Mouse (Mus musculus) forebrain, embryonic 11.5 days (tissue): ENCODE measurements around the gene Apba1. TPM values are rescaled to one million over a fixed set of nuclear protein-coding genes. Genes with fewer than 3 reads are reported as not detected.

Source experiments
- ATAC-seq: fragments of 200-750 bp; cut with Nextera tagmentation; replicated peaks from 2 replicates; pipeline ENCODE4 v1.8.0; 2017; ENCODE audit warnings: moderate TSS enrichment; ENCODE audit not compliant: low FRiP score
- DNase-seq: peaks from one replicate; pipeline ENCODE4 v3.0.0-alpha.2; 2017; ENCODE audit warnings: low spot score
- H3K27ac ChIP-seq: fragments of 300-500 bp; sonication (generic); 2 replicates; pipeline ENCODE4 v1.5.1; 2014; ENCODE audit warnings: low read depth, low read length
- H3K27me3 ChIP-seq: fragments of 300-500 bp; sonication (generic); 2 replicates; pipeline ENCODE4 v1.6.1; 2014; ENCODE audit warnings: mild to moderate bottlenecking, low read length, mixed read lengths; ENCODE audit not compliant: control insufficient read depth, insufficient read depth
- H3K36me3 ChIP-seq: fragments of 300-500 bp; sonication (generic); 2 replicates; pipeline ENCODE4 v1.6.1; 2014; ENCODE audit warnings: mild to moderate bottlenecking, low read length, moderate library complexity, mixed read lengths; ENCODE audit not compliant: control insufficient read depth, insufficient read depth
- H3K4me1 ChIP-seq: fragments of 300-500 bp; sonication (generic); replicated peaks from 2 replicates; pipeline ENCODE4 v1.6.1; 2014; ENCODE audit warnings: low read length, mixed read lengths; ENCODE audit not compliant: control insufficient read depth, insufficient read depth
- H3K4me2 ChIP-seq: fragments of 300-500 bp; sonication (generic); 2 replicates; pipeline ENCODE4 v1.6.1; 2014; ENCODE audit warnings: low read depth, mild to moderate bottlenecking, low read length, moderate library complexity, mixed read lengths; ENCODE audit not compliant: severe bottlenecking
- H3K4me3 ChIP-seq: fragments of 300-500 bp; sonication (generic); 2 replicates; pipeline ENCODE4 v1.5.1; 2014; ENCODE audit warnings: low read depth, low read length
- H3K9ac ChIP-seq: fragments of 300-500 bp; sonication (generic); 2 replicates; pipeline ENCODE4 v1.6.1; 2014; ENCODE audit warnings: low read length
- H3K9me3 ChIP-seq: fragments of 300-500 bp; sonication (generic); 2 replicates; pipeline ENCODE4 v1.6.1; 2016; ENCODE audit warnings: low read length, mixed read lengths; ENCODE audit not compliant: control insufficient read depth
- WGBS: fragments of 180-500 bp; shearing (Covaris S2); extraction: QIAGEN DNeasy Blood & Tissue Kit; methylation state at CpG from one replicate; pipeline ENCODE4 v1.1.7; 2014; 5-methylcytosine and 5-hydroxymethylcytosine counted together
- polyA plus RNA-seq: library from polyadenylated mRNA; unstranded; fragments of >200 nt; fragmentation: Nextera tagmentation; extraction: Ambion mirVana; gene quantifications from 2 replicates; pipeline ENCODE4 v1.2.1, GENCODE M21; 2014

Gene Apba1
- polyA plus RNA-seq, 1 experiment from 2014 or later = 0.92 TPM

DNA sequence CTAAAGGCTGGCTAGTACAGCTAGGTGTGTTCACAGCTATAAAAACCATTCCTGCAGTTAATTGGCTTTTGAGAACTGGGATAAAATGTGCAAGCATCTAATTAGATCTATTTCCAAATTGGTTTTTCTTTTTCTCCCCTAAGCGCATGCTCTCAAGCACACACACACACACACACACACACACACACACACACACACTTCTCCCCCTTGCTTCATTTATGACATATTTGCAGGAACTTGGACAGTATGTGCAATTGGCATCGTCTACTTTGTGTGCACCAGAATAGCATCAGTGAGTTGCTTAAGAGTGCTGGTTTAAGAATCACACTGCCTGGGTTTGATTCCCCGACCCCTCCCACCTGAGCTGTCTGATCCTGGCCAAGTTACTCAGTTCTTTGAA lies 76.0 kb downstream of the Apba1 start:
- Histone ChIP-seq H3K4me3 (no peak overlapping the region), H3K27ac (no peak overlapping the region), H3K9ac (no peak overlapping the region), H3K4me1 (no peaks in the 10 kb centered on the region), H3K9me3 (no peaks in the 10 kb centered on the region; the same call in 1 of the 2 replicates), H3K27me3 (no peaks in the 10 kb centered on the region), H3K36me3 (no peaks in the 10 kb centered on the region), H3K4me2 (no peak overlapping the region)
- DNase-seq = no peak
- no peak for ATAC-seq
- 85% methylated on average over 3 of the region's 3 CpGs for WGBS

DNA sequence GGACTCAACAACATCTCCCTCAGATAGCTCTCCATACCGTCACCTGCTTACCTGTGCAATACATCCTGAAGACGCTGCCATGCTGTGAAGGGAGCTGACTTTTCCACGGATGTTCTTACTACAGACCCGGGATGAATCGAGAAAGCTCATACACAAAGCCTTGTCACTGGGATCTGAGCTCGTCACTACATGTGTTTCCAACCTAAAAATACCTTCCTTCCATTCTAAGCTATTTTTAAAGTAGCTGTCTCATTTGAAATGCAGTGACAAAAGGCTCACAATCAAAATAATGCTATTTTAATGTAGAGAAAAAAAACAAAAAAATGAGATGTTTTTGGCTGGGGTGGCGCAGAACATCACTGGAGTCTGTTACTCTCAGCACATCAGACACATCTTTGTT lies 97.1 kb downstream of the Apba1 start:
- Histone ChIP-seq H3K4me2 (no peak overlapping the region), H3K4me3 (no peak overlapping the region), H3K27ac (no peak overlapping the region), H3K9me3 (no peaks in the 10 kb centered on the region; the same call in 1 of the 2 replicates), H3K9ac (no peak overlapping the region), H3K36me3 (no peaks in the 10 kb centered on the region), H3K27me3 (no peaks in the 10 kb centered on the region), H3K4me1 (no peaks in the 10 kb centered on the region)
- DNase-seq = no peak
- 88% methylated on average over 7 of the region's 7 CpGs for WGBS
- ATAC-seq = no peak

DNA sequence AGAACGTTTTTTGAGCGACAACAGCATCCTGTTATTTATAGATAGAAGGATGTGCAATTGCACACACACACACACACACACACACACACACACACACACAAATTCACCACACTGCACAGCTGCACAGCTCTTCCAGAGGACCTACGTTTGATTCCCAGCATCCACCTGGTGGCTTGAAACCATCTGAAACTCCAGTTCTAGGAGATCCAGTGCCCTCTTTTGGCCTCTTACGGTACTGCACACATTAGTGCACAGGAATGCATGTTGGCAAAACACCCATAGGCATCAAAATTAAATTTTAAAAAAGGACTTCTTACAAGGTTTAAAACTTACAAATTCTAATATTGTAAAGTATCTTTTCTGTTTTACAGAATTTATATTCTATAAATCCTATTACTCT lies 99.4 kb downstream of the Apba1 start:
- ATAC-seq = no peak
- no peak overlapping the region for H3K9ac ChIP-seq
- no peak overlapping the region for H3K4me2 ChIP-seq
- no peaks in the 10 kb centered on the region for H3K27me3 ChIP-seq
- H3K27ac ChIP-seq = no peak overlapping the region
- no peak overlapping the region for H3K4me3 ChIP-seq
- H3K9me3 ChIP-seq = no peaks in the 10 kb centered on the region; the same call in 1 of the 2 replicates
- DNase-seq = no peak
- H3K4me1 ChIP-seq = no peaks in the 10 kb centered on the region
- H3K36me3 ChIP-seq = no peaks in the 10 kb centered on the region
- WGBS = 90% methylated on average over 4 of the region's 4 CpGs

DNA sequence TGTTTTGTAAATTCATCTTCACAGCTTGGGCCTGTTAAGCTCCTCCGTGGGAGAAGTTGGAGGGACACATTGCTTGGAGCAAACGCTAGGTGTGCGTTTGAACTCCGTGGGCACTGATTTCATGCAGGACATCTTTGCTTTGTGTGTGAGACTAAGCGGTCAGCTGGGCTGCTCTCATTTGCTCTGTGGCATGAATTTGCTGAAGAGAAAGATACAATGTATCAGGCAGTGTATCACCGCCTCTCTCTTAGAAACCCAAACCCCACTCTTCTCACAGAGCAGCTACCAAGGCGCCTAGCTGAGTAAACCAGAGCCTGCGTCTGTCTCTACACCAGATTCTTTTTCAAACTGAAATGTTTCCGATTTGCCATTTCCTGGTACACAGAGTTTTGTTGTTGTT lies 100.1 kb downstream of the Apba1 start:
- Histone ChIP-seq H3K9me3 (no peaks in the 10 kb centered on the region; the same call in 1 of the 2 replicates), H3K27me3 (no peaks in the 10 kb centered on the region), H3K36me3 (no peaks in the 10 kb centered on the region), H3K4me3 (no peak overlapping the region), H3K9ac (no peak overlapping the region), H3K4me2 (no peak overlapping the region), H3K4me1 (no peaks in the 10 kb centered on the region), H3K27ac (no peak overlapping the region)
- no peak for DNase-seq
- ATAC-seq = no peak
- 92% methylated on average over 9 of the region's 9 CpGs for WGBS

DNA sequence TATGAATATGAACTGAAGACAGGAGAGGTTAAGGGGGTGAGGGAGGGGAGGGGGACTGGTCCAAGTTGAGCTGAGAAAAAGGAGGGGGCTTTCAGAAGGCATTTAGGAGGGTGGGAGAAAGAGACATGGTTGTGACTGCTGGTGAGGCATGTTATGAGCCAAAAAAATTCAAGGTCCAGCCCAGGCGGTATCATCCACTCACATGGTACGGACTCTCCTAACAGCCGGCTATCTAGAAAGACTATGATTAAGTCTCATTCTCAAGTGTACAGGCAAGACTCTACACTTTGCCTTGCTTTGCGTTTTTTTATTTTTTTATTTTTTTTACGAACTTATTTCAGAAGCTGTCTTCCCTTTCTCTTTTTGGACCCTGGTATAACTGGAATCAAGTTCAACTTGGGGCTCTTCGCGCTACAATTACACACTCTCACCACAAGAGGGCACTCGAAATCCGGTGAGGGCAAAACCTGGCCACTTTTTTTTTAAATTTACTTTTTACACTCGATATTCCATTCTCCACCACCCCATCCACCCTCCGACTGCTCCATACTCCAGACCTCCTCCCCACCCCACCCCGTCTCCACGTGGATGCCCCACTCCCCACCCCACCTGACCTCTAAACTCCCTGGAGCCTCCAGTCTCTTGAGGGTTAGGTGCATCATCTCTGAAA lies 101.6 kb downstream of the Apba1 start:
- 0 out of 2 replicates have a peak, but pooled peaks have one; percentile 24 for ATAC-seq
- DNase-seq = peak; percentile 64
- Histone ChIP-seq H3K4me3 (no peak overlapping the region), H3K4me1 (no peaks in the 10 kb centered on the region), H3K9ac (no peak overlapping the region), H3K27ac (no peak overlapping the region), H3K9me3 (no peaks in the 10 kb centered on the region; the same call in 1 of the 2 replicates), H3K36me3 (no peaks in the 10 kb centered on the region), H3K27me3 (no peaks in the 10 kb centered on the region), H3K4me2 (no peak overlapping the region)
- WGBS = 34% methylated on average over 13 of the region's 13 CpGs

DNA sequence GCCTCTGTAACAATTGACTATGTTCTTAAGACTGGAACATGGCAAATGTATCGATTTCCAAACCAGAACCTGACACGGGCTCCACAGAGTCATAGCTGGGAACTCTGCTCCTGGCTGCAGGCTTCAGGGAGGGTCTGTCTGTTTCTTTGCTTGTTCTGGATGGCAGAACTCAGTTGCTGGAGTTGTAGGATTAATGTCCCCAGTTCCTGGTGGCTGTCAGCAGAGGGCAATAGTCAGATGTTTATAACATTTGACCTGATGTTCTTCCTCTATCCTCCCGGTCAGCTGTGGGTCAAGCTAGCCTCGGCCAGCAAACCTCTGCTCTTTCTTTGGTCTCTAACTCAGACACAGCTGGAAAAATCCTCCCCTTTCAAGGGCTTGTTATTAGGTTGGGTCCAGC lies 104.0 kb downstream of the Apba1 start:
- ATAC-seq (no peak), DNase-seq (no peak)
- Histone ChIP-seq H3K27ac (no peak overlapping the region), H3K9ac (no peak overlapping the region), H3K4me3 (no peak overlapping the region), H3K4me2 (no peak overlapping the region), H3K4me1 (no peaks in the 10 kb centered on the region), H3K9me3 (no peaks in the 10 kb centered on the region; the same call in 1 of the 2 replicates), H3K27me3 (no peaks in the 10 kb centered on the region), H3K36me3 (no peaks in the 10 kb centered on the region)
- 38% methylated on average over 4 of the region's 4 CpGs for WGBS

DNA sequence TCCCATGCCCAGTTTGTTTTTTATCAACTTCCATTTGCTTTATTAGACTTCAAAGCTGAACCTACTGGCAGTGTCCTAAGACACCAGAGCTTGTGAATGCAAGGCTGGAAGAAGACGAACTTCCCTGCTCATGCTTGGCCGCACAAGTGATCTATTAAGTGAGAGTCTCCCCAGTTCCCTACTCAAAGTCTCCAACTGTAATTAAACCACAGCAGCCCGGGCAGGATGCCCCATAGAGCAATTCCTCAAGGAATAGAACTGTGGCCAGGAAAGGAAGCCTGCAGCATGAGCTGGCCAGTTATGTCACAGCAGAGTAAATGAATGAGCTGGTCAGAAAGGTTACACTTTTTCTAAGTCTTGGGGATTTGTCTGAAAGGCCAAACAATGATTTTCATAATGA lies 105.3 kb downstream of the Apba1 start:
- 45% methylated on average over 3 of the region's 3 CpGs for WGBS
- Histone ChIP-seq H3K27ac (no peak overlapping the region), H3K4me3 (no peak overlapping the region), H3K4me1 (no peaks in the 10 kb centered on the region), H3K36me3 (no peaks in the 10 kb centered on the region), H3K4me2 (no peak overlapping the region), H3K9me3 (no peaks in the 10 kb centered on the region), H3K9ac (no peak overlapping the region), H3K27me3 (no peaks in the 10 kb centered on the region)
- no peak for DNase-seq
- ATAC-seq = no peak

DNA sequence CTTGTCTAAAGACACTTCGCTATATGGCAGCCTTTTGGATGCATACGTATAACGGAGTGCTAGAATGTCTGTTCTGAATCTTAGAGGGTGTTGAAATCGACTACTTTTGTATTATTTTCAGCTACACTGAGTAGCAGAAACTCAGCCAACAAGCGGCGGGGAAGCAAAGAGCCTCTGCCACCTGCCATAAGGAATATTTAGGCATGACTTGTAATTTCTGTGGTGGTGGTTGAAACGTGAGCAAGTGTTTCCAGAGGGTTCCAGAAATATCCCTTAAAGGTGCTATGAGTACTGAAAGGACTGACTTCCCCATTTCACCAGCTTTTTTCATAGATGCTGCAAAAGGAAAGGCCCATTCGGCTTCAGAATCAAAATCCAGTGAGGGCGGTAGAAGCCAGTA lies 107.4 kb downstream of the Apba1 start:
- ATAC-seq = no peak

DNA sequence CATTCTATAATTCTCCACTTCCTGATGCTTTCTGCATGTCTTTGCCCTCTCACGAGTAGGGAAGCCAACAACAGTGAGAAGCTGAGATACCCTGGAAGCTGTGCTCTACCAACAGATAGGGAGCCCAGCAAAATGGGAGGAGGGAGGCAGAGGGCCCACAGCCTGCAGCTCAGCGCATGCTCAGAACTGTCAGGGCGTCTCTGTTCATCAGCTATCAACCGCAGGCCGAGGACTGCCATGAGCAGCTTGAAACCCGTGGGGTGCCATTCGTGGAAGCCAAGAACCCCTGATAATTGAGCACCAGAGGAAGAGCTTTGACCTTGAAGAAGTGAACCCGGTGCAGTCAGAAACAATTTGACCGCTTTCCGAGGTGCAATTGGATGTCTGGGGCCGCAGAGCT lies 108.4 kb downstream of the Apba1 start:
- H3K9ac ChIP-seq = no peak overlapping the region
- no peaks in the 10 kb centered on the region for H3K27me3 ChIP-seq
- no peaks in the 10 kb centered on the region for H3K9me3 ChIP-seq
- H3K4me3 ChIP-seq = no peak overlapping the region
- H3K36me3 ChIP-seq = no peaks in the 10 kb centered on the region
- ATAC-seq (no peak), DNase-seq (no peak)
- H3K4me2 ChIP-seq = no peak overlapping the region
- no peak overlapping the region for H3K27ac ChIP-seq
- WGBS = 89% methylated on average over 11 of the region's 11 CpGs
- no peaks in the 10 kb centered on the region for H3K4me1 ChIP-seq

More for the DNA sequence above, 107.4 kb downstream of the Apba1 start:
- no peak for DNase-seq
- WGBS = 92% methylated on average over 9 of the region's 9 CpGs
- H3K27ac ChIP-seq = no peak overlapping the region
- H3K4me2 ChIP-seq = no peak overlapping the region
- no peak overlapping the region for H3K9ac ChIP-seq
- no peaks in the 10 kb centered on the region for H3K4me1 ChIP-seq
- no peak overlapping the region for H3K4me3 ChIP-seq
- no peaks in the 10 kb centered on the region for H3K9me3 ChIP-seq
- no peaks in the 10 kb centered on the region for H3K27me3 ChIP-seq
- H3K36me3 ChIP-seq = no peaks in the 10 kb centered on the region
